Mouse (Mus musculus) spleen, postnatal 14 days (tissue): ENCODE measurements around the gene Ms4a5.

Experiments used
- DNase-seq, 2 experiments: peaks; one replicate each; pipeline ENCODE4 v3.0.0; 2021 to 2022; ENCODE audit warnings: low spot score in 2 of 2

Gene Ms4a5

DNA sequence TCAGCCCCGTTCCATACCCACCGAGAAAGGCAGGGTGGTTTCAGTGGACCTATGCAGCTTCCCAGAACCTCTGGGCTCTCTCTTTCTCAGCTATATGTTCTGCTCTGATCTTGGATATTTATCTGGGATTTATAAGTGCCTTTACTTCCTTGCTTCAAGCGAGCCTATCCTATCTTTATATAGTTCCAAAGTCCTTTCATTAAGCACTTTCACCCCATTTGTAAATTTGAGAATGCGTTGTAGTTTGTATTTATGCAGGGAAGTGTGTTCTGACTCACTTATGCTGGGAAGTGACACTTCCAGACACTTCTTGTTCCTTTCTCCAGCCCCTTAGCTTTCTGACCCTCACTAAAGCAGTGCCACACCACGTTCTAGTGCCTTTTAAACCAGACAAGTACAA is 51.3 kb downstream of the Ms4a5 start, which contains the start of gene Ms4a12:
TSS of gene Ms4a12 (minus strand) at position 101 of the 400 bp plus-strand sequence.
- no peak for DNase-seq
